Mouse (Mus musculus): ENCODE measurements around the gene Zzef1. TPM values are rescaled to one million over a fixed set of nuclear protein-coding genes. Genes with fewer than 3 reads are reported as not detected.

Zzef1 gene
- polyA plus RNA-seq, 1 experiment from 2014 or later = 10.6 TPM

- Histone ChIP-seq H3K9me3 (no peaks in the 10 kb centered on the region), H3K4me2 (no peak overlapping the region), H3K36me3 (peaks cover 77% of the 10 kb centered on the region), H3K27me3 (no peaks in the 10 kb centered on the region), H3K4me3 (no peak overlapping the region), H3K27ac (no peak overlapping the region), H3K4me1 (no peaks in the 10 kb centered on the region), H3K9ac (no peak overlapping the region)
- ATAC-seq (ENCODE audit: insufficient number of reproducible peaks, insufficient read depth, low FRiP score, low TSS enrichment, low read depth) = no peak
- WGBS = 88% methylated on average over 9 of the region's 9 CpGs
Measured at GRCm38 (mm10) chr11:72850419-72851131, 54.5 kb downstream of the Zzef1 start.

DNA sequence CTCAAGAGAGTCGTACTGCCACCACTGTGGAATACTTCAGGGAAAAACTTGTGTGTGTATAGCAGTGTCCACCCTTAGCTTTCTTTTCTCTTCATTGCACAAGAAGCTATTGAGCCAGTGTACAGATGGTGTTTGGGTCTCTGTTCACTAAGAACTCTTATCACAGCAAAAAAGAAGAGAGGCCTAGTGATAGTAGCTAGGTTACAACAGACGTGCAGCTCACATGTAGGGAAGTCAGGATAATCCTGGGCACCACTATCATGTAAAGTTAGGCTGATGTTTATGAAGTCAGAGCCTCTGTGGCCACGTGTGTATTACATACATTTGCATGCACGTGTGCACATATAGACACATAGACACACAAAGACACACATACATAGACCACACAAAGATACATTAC is 55.2 kb downstream of the Zzef1 start:
- no peak for ATAC-seq (ENCODE audit: insufficient number of reproducible peaks, insufficient read depth, low FRiP score, low TSS enrichment, low read depth)
- Histone ChIP-seq H3K9me3 (no peaks in the 10 kb centered on the region), H3K36me3 (peaks cover 77% of the 10 kb centered on the region), H3K4me2 (no peak overlapping the region), H3K9ac (no peak overlapping the region), H3K27ac (no peak overlapping the region), H3K4me1 (no peaks in the 10 kb centered on the region), H3K4me3 (no peak overlapping the region), H3K27me3 (no peaks in the 10 kb centered on the region)
- WGBS = 88% methylated on average over 4 of the region's 4 CpGs

DNA sequence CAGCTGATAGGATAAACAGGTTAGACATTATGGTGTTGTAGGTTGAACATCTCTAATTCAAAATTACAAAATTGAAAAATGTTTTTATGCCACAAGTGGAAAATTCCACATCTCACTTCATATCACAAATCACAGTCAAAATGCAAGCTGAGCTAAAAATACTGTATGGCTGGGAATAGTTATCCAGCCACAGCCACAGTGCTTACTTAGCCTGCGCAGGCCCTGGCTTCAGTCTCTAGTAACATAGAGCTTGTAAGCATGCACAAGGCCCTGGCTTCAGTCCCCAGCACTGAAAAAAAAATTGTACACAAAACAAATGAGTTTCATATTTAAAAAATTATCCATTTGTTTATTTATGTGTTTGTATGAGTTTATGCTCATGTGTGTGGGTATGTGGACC is 56.1 kb downstream of the Zzef1 start:
- Histone ChIP-seq H3K27me3 (no peaks in the 10 kb centered on the region), H3K9ac (no peak overlapping the region), H3K4me2 (no peak overlapping the region), H3K36me3 (peaks cover 81% of the 10 kb centered on the region), H3K4me1 (no peaks in the 10 kb centered on the region), H3K9me3 (no peaks in the 10 kb centered on the region), H3K4me3 (no peak overlapping the region), H3K27ac (no peak overlapping the region)
- no peak for ATAC-seq (ENCODE audit: insufficient number of reproducible peaks, insufficient read depth, low FRiP score, low TSS enrichment, low read depth)
- 91% methylated on average over 1 of the region's 1 CpGs for WGBS

DNA sequence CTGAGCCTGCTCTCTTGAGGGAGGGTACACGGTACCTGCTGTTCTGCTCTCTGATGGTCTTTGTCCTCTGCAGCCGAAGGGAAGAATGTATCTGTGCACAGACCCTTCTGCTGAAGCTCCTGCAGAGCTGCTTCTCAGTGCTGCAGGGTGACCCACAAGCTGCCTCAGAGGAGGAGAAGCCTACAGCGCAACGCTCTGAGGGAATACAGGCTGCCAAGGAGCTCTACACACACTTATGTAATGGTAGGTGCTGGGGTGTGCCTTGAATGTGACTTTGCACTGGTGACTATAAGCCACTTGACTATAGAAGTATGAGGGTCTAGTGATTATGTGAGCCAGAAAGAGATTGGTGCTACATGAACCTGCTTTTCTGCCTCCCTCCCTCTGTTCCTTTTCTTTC is 57.1 kb downstream of the Zzef1 start:
- H3K4me2 ChIP-seq = no peak overlapping the region
- H3K4me3 ChIP-seq = no peak overlapping the region
- no peak for ATAC-seq (ENCODE audit: insufficient number of reproducible peaks, insufficient read depth, low FRiP score, low TSS enrichment, low read depth)
- no peak overlapping the region for H3K9ac ChIP-seq
- peaks cover 87% of the 10 kb centered on the region for H3K36me3 ChIP-seq
- no peaks in the 10 kb centered on the region for H3K9me3 ChIP-seq
- no peaks in the 10 kb centered on the region for H3K4me1 ChIP-seq
- no peak overlapping the region for H3K27ac ChIP-seq
- no peaks in the 10 kb centered on the region for H3K27me3 ChIP-seq
- 89% methylated on average over 4 of the region's 4 CpGs for WGBS

DNA sequence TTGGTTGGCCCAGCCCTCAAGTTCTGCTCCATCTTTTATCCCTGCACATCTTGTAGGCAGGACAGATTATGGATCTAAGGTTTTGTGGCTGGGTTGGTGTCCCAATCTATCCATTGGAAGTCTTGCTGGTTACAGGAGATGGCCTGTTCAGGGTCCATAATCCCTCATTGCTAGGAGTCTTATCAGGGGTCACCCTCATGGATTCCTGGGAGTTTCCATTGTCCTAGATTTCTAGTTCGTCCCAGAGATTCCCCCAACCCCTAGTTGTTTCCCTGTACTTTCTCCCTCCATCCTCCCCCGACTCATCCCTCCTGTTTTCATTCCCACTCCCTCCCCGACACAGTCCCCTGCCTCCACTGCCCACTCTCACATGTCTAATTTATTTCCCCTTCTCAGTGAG is 58.2 kb downstream of the Zzef1 start:
- WGBS = 79% methylated on average over 3 of the region's 3 CpGs
- Histone ChIP-seq H3K27ac (no peak overlapping the region), H3K36me3 (peaks cover 83% of the 10 kb centered on the region), H3K4me1 (no peaks in the 10 kb centered on the region), H3K4me2 (no peak overlapping the region), H3K9me3 (no peaks in the 10 kb centered on the region), H3K27me3 (no peaks in the 10 kb centered on the region), H3K4me3 (no peak overlapping the region), H3K9ac (no peak overlapping the region)
- ATAC-seq (ENCODE audit: insufficient number of reproducible peaks, insufficient read depth, low FRiP score, low TSS enrichment, low read depth) = no peak

DNA sequence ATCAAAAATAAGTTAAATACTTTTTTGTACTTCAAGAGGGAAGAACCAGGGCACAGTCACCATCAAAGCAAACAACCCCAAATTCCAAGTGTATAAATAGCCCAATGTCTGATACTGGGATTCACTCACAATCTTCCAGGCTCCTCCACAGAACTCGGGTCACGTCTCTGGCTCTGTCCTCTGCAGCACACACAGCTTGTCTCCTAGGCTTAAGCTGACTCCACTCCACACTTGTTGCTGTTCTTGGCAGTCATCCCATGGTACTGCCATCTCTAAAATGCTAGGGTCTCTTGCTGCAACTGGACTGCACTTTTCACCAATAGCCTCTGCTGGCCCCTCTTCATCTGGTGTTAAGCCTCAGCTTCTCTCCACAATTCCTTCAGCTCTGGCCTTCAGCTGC is 60.7 kb downstream of the Zzef1 start:
- Histone ChIP-seq H3K4me3 (no peak overlapping the region), H3K9ac (no peak overlapping the region), H3K9me3 (no peaks in the 10 kb centered on the region), H3K27ac (no peak overlapping the region), H3K4me1 (no peaks in the 10 kb centered on the region), H3K27me3 (no peaks in the 10 kb centered on the region), H3K36me3 (peaks cover 88% of the 10 kb centered on the region), H3K4me2 (no peak overlapping the region)
- no peak for ATAC-seq (ENCODE audit: insufficient number of reproducible peaks, insufficient read depth, low FRiP score, low TSS enrichment, low read depth)
- WGBS = 89% methylated on average over 2 of the region's 2 CpGs

- H3K9me3 ChIP-seq = no peaks in the 10 kb centered on the region
- no peak overlapping the region for H3K9ac ChIP-seq
- ATAC-seq (ENCODE audit: insufficient number of reproducible peaks, insufficient read depth, low FRiP score, low TSS enrichment, low read depth) = no peak
- no peaks in the 10 kb centered on the region for H3K4me1 ChIP-seq
- H3K4me3 ChIP-seq = no peak overlapping the region
- WGBS = 92% methylated on average over 3 of the region's 3 CpGs
- H3K36me3 ChIP-seq = peaks cover 81% of the 10 kb centered on the region
- no peak overlapping the region for H3K27ac ChIP-seq
- no peak overlapping the region for H3K4me2 ChIP-seq
- H3K27me3 ChIP-seq = no peaks in the 10 kb centered on the region
Measured at GRCm38 (mm10) chr11:72861236-72861635, 65.2 kb downstream of the Zzef1 start.

GRCm38 (mm10) chr11:72866446-72866845 is 70.4 kb downstream of the Zzef1 start:
- Histone ChIP-seq H3K36me3 (peaks cover 73% of the 10 kb centered on the region), H3K9me3 (no peaks in the 10 kb centered on the region), H3K4me2 (no peak overlapping the region), H3K4me1 (no peaks in the 10 kb centered on the region), H3K27me3 (no peaks in the 10 kb centered on the region), H3K27ac (no peak overlapping the region), H3K4me3 (no peak overlapping the region), H3K9ac (no peak overlapping the region)
- no peak for ATAC-seq (ENCODE audit: insufficient number of reproducible peaks, insufficient read depth, low FRiP score, low TSS enrichment, low read depth)
- 90% methylated on average over 7 of the region's 7 CpGs for WGBS

- no peak for ATAC-seq (ENCODE audit: insufficient number of reproducible peaks, insufficient read depth, low FRiP score, low TSS enrichment, low read depth)
- Histone ChIP-seq H3K27me3 (no peaks in the 10 kb centered on the region), H3K4me1 (no peaks in the 10 kb centered on the region), H3K4me3 (no peak overlapping the region), H3K9ac (no peak overlapping the region), H3K4me2 (no peak overlapping the region), H3K9me3 (no peaks in the 10 kb centered on the region), H3K36me3 (peaks cover 72% of the 10 kb centered on the region), H3K27ac (no peak overlapping the region)
- WGBS = 86% methylated on average over 1 of the region's 1 CpGs
Measured at GRCm38 (mm10) chr11:72872061-72872460, 76.0 kb downstream of the Zzef1 start.

- no peaks in the 10 kb centered on the region for H3K27me3 ChIP-seq
- no peaks in the 10 kb centered on the region for H3K9me3 ChIP-seq
- H3K4me1 ChIP-seq = no peaks in the 10 kb centered on the region
- H3K27ac ChIP-seq = no peak overlapping the region
- no peak overlapping the region for H3K4me3 ChIP-seq
- H3K9ac ChIP-seq = no peak overlapping the region
- no peak for ATAC-seq (ENCODE audit: insufficient number of reproducible peaks, insufficient read depth, low FRiP score, low TSS enrichment, low read depth)
- H3K36me3 ChIP-seq = peaks cover 59% of the 10 kb centered on the region
- WGBS = 90% methylated on average over 1 of the region's 1 CpGs
- H3K4me2 ChIP-seq = no peak overlapping the region
Measured at GRCm38 (mm10) chr11:72892623-72893022, 96.6 kb downstream of the Zzef1 start.

DNA sequence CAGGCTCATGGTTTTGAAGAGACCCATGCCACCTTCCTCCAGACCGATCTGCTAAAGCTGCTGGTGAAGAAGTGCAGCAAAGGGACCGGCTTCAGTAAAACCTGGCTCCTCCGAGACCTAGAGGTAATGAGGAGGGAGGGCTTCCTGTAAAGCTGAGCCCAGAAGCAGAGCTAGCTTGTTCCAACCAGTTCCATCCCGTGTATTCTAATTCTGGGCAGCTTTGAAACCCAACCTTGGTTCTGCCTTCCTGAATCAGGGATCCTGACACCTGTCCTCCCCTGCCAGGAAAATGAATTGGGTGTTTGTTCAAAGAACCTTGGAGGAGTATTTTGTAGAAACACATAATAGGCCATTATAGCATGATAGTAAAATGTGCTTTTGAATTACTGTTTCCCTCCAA is 112.4 kb downstream of the Zzef1 start:
- Histone ChIP-seq H3K27ac (no peak overlapping the region), H3K36me3 (peaks cover 76% of the 10 kb centered on the region), H3K27me3 (no peaks in the 10 kb centered on the region), H3K9me3 (no peaks in the 10 kb centered on the region), H3K4me3 (no peak overlapping the region), H3K9ac (no peak overlapping the region), H3K4me1 (no peaks in the 10 kb centered on the region), H3K4me2 (no peak overlapping the region)
- 78% methylated on average over 4 of the region's 4 CpGs for WGBS
- no peak for ATAC-seq (ENCODE audit: insufficient number of reproducible peaks, insufficient read depth, low FRiP score, low TSS enrichment, low read depth)

GRCm38 (mm10) chr11:72917299-72917996 is 121.4 kb downstream of the Zzef1 start:
- no peak for ATAC-seq (ENCODE audit: insufficient number of reproducible peaks, insufficient read depth, low FRiP score, low TSS enrichment, low read depth)
- H3K27ac ChIP-seq = no peak overlapping the region
- 77% methylated on average over 7 of the region's 7 CpGs for WGBS
- no peak overlapping the region for H3K4me2 ChIP-seq
- no peak overlapping the region for H3K4me3 ChIP-seq
- H3K27me3 ChIP-seq = no peaks in the 10 kb centered on the region
- no peak overlapping the region for H3K9ac ChIP-seq
- H3K36me3 ChIP-seq = peaks cover 84% of the 10 kb centered on the region
- H3K4me1 ChIP-seq = no peaks in the 10 kb centered on the region
- H3K9me3 ChIP-seq = no peaks in the 10 kb centered on the region
